Mouse (Mus musculus) testis, adult 2 months (tissue): ENCODE results near the gene Gm28042.

Experiments
- CTCF ChIP-seq: fragments of 200-500 bp; IDR thresholded peaks from 2 replicates; pipeline ENCODE4 v1.5.1; 2012; ENCODE audit warnings: low read depth, mild to moderate bottlenecking, inconsistent platforms, low read length, moderate library complexity; ENCODE audit not compliant: control insufficient read depth, insufficient read depth, insufficient replicate concordance
- POLR2A ChIP-seq: fragments of 200-500 bp; IDR thresholded peaks from 2 replicates; pipeline ENCODE4 v1.6.1; 2012; ENCODE audit warnings: low read depth, mild to moderate bottlenecking, inconsistent platforms, low read length, moderate library complexity; ENCODE audit not compliant: control insufficient read depth

- TF ChIP-seq CTCF (no peak), POLR2A (no peak)
Observed at GRCm38 (mm10) chr2:119981631-119982030, 45.7 kb upstream of the Gm28042 start.
